Mouse (Mus musculus): Measurements from ENCODE around the gene Sema4b. TPM values are rescaled to one million over a fixed set of nuclear protein-coding genes. Genes with fewer than 3 reads are reported as not detected.
A peak's percentile ranks its signal among the peaks of the same experiment; 100 is the strongest.

Sema4b gene
- polyA plus RNA-seq, 1 experiment from 2014 or later = 11.6 TPM

GRCm38 (mm10) chr7:80202961-80203360 lies 16.3 kb downstream of the Sema4b start:
- no peaks in the 10 kb centered on the region for H3K36me3 ChIP-seq (ENCODE audit: insufficient read depth, low read length)
- H3K27me3 ChIP-seq (replicated peaks; ENCODE audit: insufficient read depth, low read length) = no peaks in the 10 kb centered on the region
- peaks cover 32% of the 10 kb centered on the region for H3K4me1 ChIP-seq (ENCODE audit: insufficient read depth, low read depth, low read length)
- TF ChIP-seq EP300 (IDR thresholded peaks at IDR 0.05) = no peak
- TF ChIP-seq CTCF (IDR thresholded peaks at IDR 0.05) = no peak
- H3K4me2 ChIP-seq (replicated peaks; ENCODE audit: low read depth, low read length) = no peak overlapping the region
- 82% methylated on average over 5 of the region's 5 CpGs for WGBS
- H3K27ac ChIP-seq (ENCODE audit: low read length) = no peak overlapping the region
- H3K4me3 ChIP-seq (ENCODE audit: low read depth, low read length) = no peak overlapping the region
- peak; percentile 35 for DNase-seq (ENCODE audit: low spot score)
- H3K9me3 ChIP-seq (ENCODE audit: low read length) = no peaks in the 10 kb centered on the region
- no peak for ATAC-seq
- H3K9ac ChIP-seq (replicated peaks; ENCODE audit: low read depth) = no peak overlapping the region

- no peaks in the 10 kb centered on the region for H3K9me3 ChIP-seq (ENCODE audit: low read length)
- WGBS = 55% methylated on average over 12 of the region's 12 CpGs
- peaks cover 32% of the 10 kb centered on the region for H3K4me1 ChIP-seq (ENCODE audit: insufficient read depth, low read depth, low read length)
- no peak for DNase-seq (ENCODE audit: low spot score)
- H3K4me3 ChIP-seq (ENCODE audit: low read depth, low read length) = no peak overlapping the region
- H3K27ac ChIP-seq (ENCODE audit: low read length) = no peak overlapping the region
- no peak overlapping the region for H3K4me2 ChIP-seq (replicated peaks; ENCODE audit: low read depth, low read length)
- H3K27me3 ChIP-seq (replicated peaks; ENCODE audit: insufficient read depth, low read length) = no peaks in the 10 kb centered on the region
- ATAC-seq = no peak
- no peak for TF ChIP-seq EP300 (IDR thresholded peaks at IDR 0.05)
- no peak for TF ChIP-seq CTCF (IDR thresholded peaks at IDR 0.05)
- no peaks in the 10 kb centered on the region for H3K36me3 ChIP-seq (ENCODE audit: insufficient read depth, low read length)
- no peak overlapping the region for H3K9ac ChIP-seq (replicated peaks; ENCODE audit: low read depth)
These were observed 17.0 kb downstream of the Sema4b start for GRCm38 (mm10) chr7:80203638-80204096.

- ATAC-seq (no peak), DNase-seq (ENCODE audit: low spot score) (no peak)
- H3K4me2 ChIP-seq (replicated peaks; ENCODE audit: low read depth, low read length) = no peak overlapping the region
- H3K27ac ChIP-seq (ENCODE audit: low read length) = no peak overlapping the region
- no peaks in the 10 kb centered on the region for H3K9me3 ChIP-seq (ENCODE audit: low read length)
- no peaks in the 10 kb centered on the region for H3K27me3 ChIP-seq (replicated peaks; ENCODE audit: insufficient read depth, low read length)
- TF ChIP-seq EP300 (IDR thresholded peaks at IDR 0.05) (no peak), CTCF (IDR thresholded peaks at IDR 0.05) (no peak)
- H3K4me3 ChIP-seq (ENCODE audit: low read depth, low read length) = no peak overlapping the region
- no peaks in the 10 kb centered on the region for H3K36me3 ChIP-seq (ENCODE audit: insufficient read depth, low read length)
- peaks cover 31% of the 10 kb centered on the region for H3K4me1 ChIP-seq (ENCODE audit: insufficient read depth, low read depth, low read length)
- H3K9ac ChIP-seq (replicated peaks; ENCODE audit: low read depth) = no peak overlapping the region
- whole genome bisulfite sequencing = 76% methylated on average over 4 of the region's 4 CpGs
These were observed 17.7 kb downstream of the Sema4b start for GRCm38 (mm10) chr7:80204362-80204761.

- WGBS = 86% methylated on average over 7 of the region's 7 CpGs
- no peaks in the 10 kb centered on the region for H3K27me3 ChIP-seq (replicated peaks; ENCODE audit: insufficient read depth, low read length)
- peaks cover 33% of the 10 kb centered on the region for H3K4me1 ChIP-seq (ENCODE audit: insufficient read depth, low read depth, low read length)
- no peaks in the 10 kb centered on the region for H3K36me3 ChIP-seq (ENCODE audit: insufficient read depth, low read length)
- H3K9ac ChIP-seq (replicated peaks; ENCODE audit: low read depth) = no peak overlapping the region
- TF ChIP-seq CTCF (IDR thresholded peaks at IDR 0.05) (no peak), EP300 (IDR thresholded peaks at IDR 0.05) (no peak)
- H3K27ac ChIP-seq (ENCODE audit: low read length) = no peak overlapping the region
- H3K4me3 ChIP-seq (ENCODE audit: low read depth, low read length) = no peak overlapping the region
- no peaks in the 10 kb centered on the region for H3K9me3 ChIP-seq (ENCODE audit: low read length)
- no peak overlapping the region for H3K4me2 ChIP-seq (replicated peaks; ENCODE audit: low read depth, low read length)
- ATAC-seq (no peak), DNase-seq (ENCODE audit: low spot score) (no peak)
These were observed 18.3 kb downstream of the Sema4b start for GRCm38 (mm10) chr7:80204961-80205360.

GRCm38 (mm10) chr7:80205705-80206589 lies 19.3 kb downstream of the Sema4b start:
- H3K36me3 ChIP-seq (ENCODE audit: insufficient read depth, low read length) = no peaks in the 10 kb centered on the region
- TF ChIP-seq EP300 (IDR thresholded peaks at IDR 0.05) (no peak), CTCF (IDR thresholded peaks at IDR 0.05) (no peak)
- WGBS = 70% methylated on average over 12 of the region's 12 CpGs
- H3K4me2 ChIP-seq (replicated peaks; ENCODE audit: low read depth, low read length) = no peak overlapping the region
- H3K9me3 ChIP-seq (ENCODE audit: low read length) = no peaks in the 10 kb centered on the region
- DNase-seq (ENCODE audit: low spot score) (no peak), ATAC-seq (no peak)
- H3K27me3 ChIP-seq (replicated peaks; ENCODE audit: insufficient read depth, low read length) = no peaks in the 10 kb centered on the region
- no peak overlapping the region for H3K4me3 ChIP-seq (ENCODE audit: low read depth, low read length)
- no peak overlapping the region for H3K27ac ChIP-seq (ENCODE audit: low read length)
- peaks cover 34% of the 10 kb centered on the region for H3K4me1 ChIP-seq (ENCODE audit: insufficient read depth, low read depth, low read length)
- H3K9ac ChIP-seq (replicated peaks; ENCODE audit: low read depth) = no peak overlapping the region

- no peak overlapping the region for H3K4me3 ChIP-seq (ENCODE audit: low read depth, low read length)
- H3K9me3 ChIP-seq (ENCODE audit: low read length) = no peaks in the 10 kb centered on the region
- TF ChIP-seq EP300 (IDR thresholded peaks at IDR 0.05) (no peak), CTCF (IDR thresholded peaks at IDR 0.05) (no peak)
- peak; percentile 18; the same call in 1 of the 2 replicates for ATAC-seq
- peak; percentile 62 for DNase-seq (ENCODE audit: low spot score)
- H3K4me1 ChIP-seq (ENCODE audit: insufficient read depth, low read depth, low read length) = peaks cover 34% of the 10 kb centered on the region
- H3K4me2 ChIP-seq (replicated peaks; ENCODE audit: low read depth, low read length) = peak overlapping the region; percentile 12; the same call in 1 of the 2 replicates
- H3K9ac ChIP-seq (replicated peaks; ENCODE audit: low read depth) = no peak overlapping the region
- 43% methylated on average over 3 of the region's 3 CpGs for WGBS
- H3K27ac ChIP-seq (ENCODE audit: low read length) = peak overlapping the region; percentile 83
- H3K27me3 ChIP-seq (replicated peaks; ENCODE audit: insufficient read depth, low read length) = no peaks in the 10 kb centered on the region
- no peaks in the 10 kb centered on the region for H3K36me3 ChIP-seq (ENCODE audit: insufficient read depth, low read length)
These were observed 20.7 kb downstream of the Sema4b start for GRCm38 (mm10) chr7:80207314-80207731.
